Mouse (Mus musculus) myocyte (in vitro differentiated cells): ENCODE data around the gene Wrb. TPM values are rescaled to one million over a fixed set of nuclear protein-coding genes. Genes with fewer than 3 reads are reported as not detected.

ENCODE experiments used
- H3K27me3 ChIP-seq: one replicate; pipeline ENCODE4 v1.6.1; 2011; ENCODE audit not compliant: control insufficient read depth, insufficient read depth, insufficient read length
- H3K36me3 ChIP-seq: one replicate; pipeline ENCODE4 v1.6.1; 2011; ENCODE audit not compliant: control insufficient read depth, insufficient read depth
- H3K4me2 ChIP-seq: one replicate; pipeline ENCODE4 v1.6.1; 2011; ENCODE audit warnings: low read depth, control low read depth
- H3K4me3 ChIP-seq: one replicate; pipeline ENCODE4 v1.5.1; 2011; ENCODE audit warnings: mild to moderate bottlenecking, control low read depth, moderate library complexity
- H3K79me2 ChIP-seq: one replicate; pipeline ENCODE4 v1.6.1; 2011; ENCODE audit not compliant: control insufficient read depth, insufficient read depth
- H3ac ChIP-seq: one replicate; pipeline ENCODE4 v1.6.1; 2011; ENCODE audit not compliant: control insufficient read depth, insufficient read length
- MAX ChIP-seq: IDR thresholded peaks from one replicate; pipeline ENCODE4 v1.6.1; 2011; ENCODE audit warnings: low read depth, mild to moderate bottlenecking, control low read depth
- MYOD1 ChIP-seq, 3 experiments: IDR thresholded peaks; one replicate each; pipeline ENCODE4 v1.6.1; 2011; ENCODE audit warnings: control low read depth in 2 of 3, low read depth in 2 of 3, mild to moderate bottlenecking in 2 of 3, moderate library complexity in 1 of 3; ENCODE audit not compliant: insufficient read length in 2 of 3, control insufficient read depth in 1 of 3
- MYOG ChIP-seq, 3 experiments: IDR thresholded peaks; one replicate each; pipeline ENCODE4 v1.6.1; 2011; ENCODE audit warnings: control low read depth in 2 of 3, low read depth in 2 of 3, mild to moderate bottlenecking in 2 of 3; ENCODE audit not compliant: insufficient read length in 2 of 3, control insufficient read depth in 1 of 3, insufficient read depth in 1 of 3
- POLR2A ChIP-seq: IDR thresholded peaks from one replicate; pipeline ENCODE4 v1.6.1; 2011; ENCODE audit warnings: low read depth, mild to moderate bottlenecking, control low read depth, moderate library complexity; ENCODE audit not compliant: insufficient read length
- POLR2AphosphoS2 ChIP-seq: IDR thresholded peaks from one replicate; pipeline ENCODE4 v1.6.1; 2011; ENCODE audit warnings: low read depth, control low read depth; ENCODE audit not compliant: insufficient read length
- REST ChIP-seq: IDR thresholded peaks from one replicate; pipeline ENCODE4 v1.6.1; 2011; ENCODE audit warnings: mild to moderate bottlenecking, control low read depth, moderate library complexity; ENCODE audit not compliant: insufficient read depth, insufficient read length
- SRF ChIP-seq: IDR thresholded peaks from one replicate; pipeline ENCODE4 v1.6.1; 2011; ENCODE audit warnings: low read depth; ENCODE audit not compliant: control insufficient read depth, insufficient read length
- TCF12 ChIP-seq: IDR thresholded peaks from one replicate; pipeline ENCODE4 v1.6.1; 2011; ENCODE audit warnings: mild to moderate bottlenecking, control low read depth; ENCODE audit not compliant: poor library complexity, insufficient read depth, severe bottlenecking
- TCF3 ChIP-seq: IDR thresholded peaks from one replicate; pipeline ENCODE4 v1.6.1; 2011; ENCODE audit warnings: low read depth, control low read depth; ENCODE audit not compliant: insufficient read length
- USF1 ChIP-seq: IDR thresholded peaks from one replicate; pipeline ENCODE4 v1.6.1; 2011; ENCODE audit warnings: low read depth, mild to moderate bottlenecking, control low read depth, moderate library complexity
- polyA plus RNA-seq: library from polyadenylated mRNA; unstranded; fragments of >200 nt; fragmentation: generic; extraction: Trizol; gene quantifications from one replicate; pipeline ENCODE4 v1.2.1, GENCODE M21; 2012; ENCODE audit warnings: missing spikeins

Wrb gene
- polyA plus RNA-seq, 1 experiment: 16.4 TPM

- TF ChIP-seq TCF12 (no peak), MYOD1 (IDR thresholded peaks at IDR 0.05; ENCODE audit: control insufficient read depth in 1 of 3, insufficient read length in 2 of 3, low read depth in 2 of 3) (no peak), POLR2AphosphoS2 (no peak), TCF3 (no peak)
- H3K4me2 ChIP-seq: no peak overlapping the region
- H3K27me3 ChIP-seq: no peaks in the 10 kb centered on the region
- H3ac ChIP-seq: no peak overlapping the region
- H3K79me2 ChIP-seq: no peaks in the 10 kb centered on the region
- no peaks in the 10 kb centered on the region for H3K36me3 ChIP-seq
- H3K4me3 ChIP-seq: no peak overlapping the region
Measured at GRCm38 (mm10) chr16:96158511-96159080, 13.4 kb downstream of the Wrb start.

- Histone ChIP-seq H3K4me3 (no peak overlapping the region), H3ac (no peak overlapping the region), H3K4me2 (no peak overlapping the region), H3K79me2 (no peaks in the 10 kb centered on the region), H3K27me3 (no peaks in the 10 kb centered on the region), H3K36me3 (no peaks in the 10 kb centered on the region)
- TF ChIP-seq POLR2A (no peak), TCF12 (no peak)
Measured at GRCm38 (mm10) chr16:96159091-96159731, 14.0 kb downstream of the Wrb start.

GRCm38 (mm10) chr16:96159794-96160346 lies 14.7 kb downstream of the Wrb start:
- H3ac ChIP-seq: no peak overlapping the region
- H3K27me3 ChIP-seq: no peaks in the 10 kb centered on the region
- TF ChIP-seq SRF: no peak
- no peak for TF ChIP-seq MYOG (IDR thresholded peaks at IDR 0.05; ENCODE audit: control insufficient read depth in 1 of 3, insufficient read depth in 1 of 3, insufficient read length in 2 of 3, low read depth in 2 of 3)
- no peak for TF ChIP-seq TCF3
- no peak for TF ChIP-seq TCF12
- TF ChIP-seq POLR2A: no peak
- TF ChIP-seq POLR2AphosphoS2: no peak
- no peak for TF ChIP-seq MYOD1 (IDR thresholded peaks at IDR 0.05; ENCODE audit: control insufficient read depth in 1 of 3, insufficient read length in 2 of 3, low read depth in 2 of 3)
- no peak for TF ChIP-seq MAX
- H3K4me3 ChIP-seq: no peak overlapping the region
- H3K79me2 ChIP-seq: no peaks in the 10 kb centered on the region
- H3K4me2 ChIP-seq: no peak overlapping the region
- no peaks in the 10 kb centered on the region for H3K36me3 ChIP-seq

- TF ChIP-seq MAX: no peak
- TF ChIP-seq REST: no peak
Measured at GRCm38 (mm10) chr16:96160927-96161326, 15.7 kb downstream of the Wrb start.

GRCm38 (mm10) chr16:96161336-96161735 lies 16.1 kb downstream of the Wrb start:
- no peak for TF ChIP-seq POLR2AphosphoS2
- TF ChIP-seq MAX: no peak
- Histone ChIP-seq H3K36me3 (no peaks in the 10 kb centered on the region), H3K4me2 (no peak overlapping the region), H3K79me2 (no peaks in the 10 kb centered on the region), H3ac (no peak overlapping the region), H3K27me3 (no peaks in the 10 kb centered on the region), H3K4me3 (no peak overlapping the region)

More at GRCm38 (mm10) chr16:96160927-96161326, 15.7 kb downstream of the Wrb start:
- Histone ChIP-seq H3K36me3 (no peaks in the 10 kb centered on the region), H3K4me2 (no peak overlapping the region), H3K79me2 (no peaks in the 10 kb centered on the region), H3K4me3 (no peak overlapping the region), H3ac (no peak overlapping the region), H3K27me3 (no peaks in the 10 kb centered on the region)

GRCm38 (mm10) chr16:96165723-96166264 lies 20.6 kb downstream of the Wrb start:
- H3K79me2 ChIP-seq: no peaks in the 10 kb centered on the region
- H3ac ChIP-seq: no peak overlapping the region
- TF ChIP-seq USF1 (no peak), TCF12 (no peak)

More at GRCm38 (mm10) chr16:96165723-96166264, 20.6 kb downstream of the Wrb start:
- Histone ChIP-seq H3K4me2 (no peak overlapping the region), H3K27me3 (no peaks in the 10 kb centered on the region), H3K36me3 (no peaks in the 10 kb centered on the region), H3K4me3 (no peak overlapping the region)
